Mouse (Mus musculus) thymus, postnatal 14 days (tissue): Measurements from ENCODE around the gene Smarca4.
"Not testable (repeated sequence)": the region's sequence is repeated elsewhere in the genome, so short reads cannot be mapped to it uniquely, and the experiment has no call there.

Source experiments
- DNase-seq: peaks from one replicate; pipeline ENCODE4 v3.0.0; 2021

Smarca4 gene

DNA sequence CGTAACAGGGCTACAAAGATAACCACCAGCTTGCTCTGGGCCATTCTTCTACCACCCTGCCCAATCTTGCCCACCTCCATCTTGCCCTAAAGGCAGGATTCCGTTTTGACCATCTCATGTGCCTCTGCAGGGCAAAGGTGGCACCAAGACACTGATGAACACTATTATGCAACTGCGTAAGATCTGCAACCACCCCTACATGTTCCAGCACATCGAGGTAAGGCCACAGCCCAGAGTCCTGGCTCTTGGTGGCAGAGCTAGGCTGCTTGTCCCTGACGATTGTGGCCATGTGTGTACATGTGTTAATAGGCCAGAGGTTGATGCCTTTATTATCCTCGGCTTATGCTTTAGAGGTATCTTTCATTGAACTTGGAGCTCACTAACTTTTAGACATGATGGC is 54.4 kb downstream of the Smarca4 start:
- DNase-seq = no peak

DNA sequence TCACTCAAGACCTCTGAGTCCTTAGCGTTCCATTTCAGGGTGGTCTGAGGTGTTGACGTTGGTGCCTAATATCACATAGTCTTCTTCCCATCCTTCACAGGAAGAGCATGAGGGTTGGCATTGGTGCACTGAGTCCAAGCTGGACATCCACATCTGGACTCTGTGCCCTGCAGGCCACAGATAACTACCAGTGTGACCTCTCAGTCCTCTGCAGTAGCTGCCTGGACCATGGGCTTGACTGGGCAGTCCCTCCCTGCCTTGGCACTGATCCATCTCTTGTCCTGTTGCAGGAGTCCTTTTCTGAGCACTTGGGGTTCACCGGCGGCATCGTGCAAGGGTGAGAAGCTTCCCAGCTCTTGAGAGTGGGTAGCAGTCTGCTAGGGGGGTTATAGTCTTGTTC is 55.8 kb downstream of the Smarca4 start:
- no peak for DNase-seq

DNA sequence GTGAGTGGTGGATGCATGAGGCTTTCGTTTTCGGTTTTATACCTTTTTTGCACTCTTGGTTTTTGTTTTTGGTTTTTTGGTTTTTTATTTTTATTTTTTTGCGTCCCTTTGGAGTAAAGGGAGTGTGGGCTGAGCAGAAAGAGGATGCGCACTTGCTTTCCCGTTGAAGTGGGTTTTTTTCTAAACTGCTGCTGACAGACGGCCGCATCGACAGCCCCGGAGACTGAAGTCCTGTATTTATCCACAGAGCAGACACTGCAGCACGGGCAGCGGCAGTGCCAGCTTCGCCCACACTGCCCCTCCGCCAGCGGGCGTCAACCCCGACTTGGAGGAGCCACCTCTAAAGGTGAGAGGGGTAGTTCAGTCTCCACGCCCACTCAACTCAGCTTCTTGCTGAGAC is 61.7 kb downstream of the Smarca4 start:
- DNase-seq = no peak

DNA sequence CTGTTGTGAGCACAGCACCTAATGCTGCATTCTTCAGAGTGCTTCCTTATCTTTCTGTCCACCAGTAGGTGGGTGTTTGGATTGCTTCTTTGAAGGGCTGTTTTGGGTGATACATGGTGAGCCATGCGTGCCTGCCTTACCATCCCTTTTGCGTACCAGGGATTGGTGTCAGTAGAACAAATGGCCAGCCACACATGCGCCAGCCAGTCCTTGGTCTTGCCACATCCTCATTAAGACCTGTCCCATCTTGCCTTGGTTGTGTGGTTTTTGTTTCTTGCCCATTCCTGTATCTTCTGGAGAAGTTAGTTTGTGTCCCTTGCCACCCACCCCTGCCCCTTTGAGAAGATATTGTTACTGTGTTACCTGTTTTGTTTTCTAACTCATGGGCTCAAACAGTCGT is 64.5 kb downstream of the Smarca4 start:
- no peak for DNase-seq

DNA sequence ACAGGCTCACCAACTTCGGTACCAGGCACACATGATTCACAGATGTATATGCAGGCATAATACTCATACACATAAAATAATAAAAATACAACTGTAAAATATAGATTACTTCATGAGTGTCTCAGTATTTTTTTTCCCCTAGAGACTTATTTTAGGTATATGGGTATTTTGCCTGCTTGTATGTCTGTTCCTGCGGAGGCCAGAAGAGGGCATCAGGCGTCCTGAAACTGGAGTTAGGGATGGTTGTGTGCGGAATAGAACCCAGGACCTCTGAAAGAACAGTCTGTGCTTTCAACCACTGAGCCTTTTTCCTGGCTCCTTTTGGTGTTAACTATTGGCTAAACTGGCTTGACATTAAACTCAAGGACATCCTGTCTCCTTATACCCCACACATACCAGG is 66.9 kb downstream of the Smarca4 start:
- no peak for DNase-seq

DNA sequence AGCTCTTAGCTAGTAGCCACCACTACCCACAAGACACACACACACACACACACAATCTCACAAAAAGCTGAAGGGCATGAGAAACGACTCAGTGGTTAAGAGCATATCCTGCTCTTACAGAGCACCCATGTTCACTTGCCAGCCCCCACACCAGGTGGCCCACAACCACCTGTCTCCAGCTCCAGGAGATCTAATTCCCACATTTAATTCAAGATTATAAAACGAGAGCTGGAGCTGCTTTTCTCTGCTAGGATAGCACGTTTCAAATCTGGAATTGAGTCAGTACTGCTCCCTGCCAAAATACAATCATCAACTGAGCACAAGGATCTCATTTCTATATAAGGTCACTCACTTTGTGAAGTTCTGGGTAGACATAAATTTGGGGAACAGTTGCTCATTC is 67.9 kb downstream of the Smarca4 start:
- no peak for DNase-seq

DNA sequence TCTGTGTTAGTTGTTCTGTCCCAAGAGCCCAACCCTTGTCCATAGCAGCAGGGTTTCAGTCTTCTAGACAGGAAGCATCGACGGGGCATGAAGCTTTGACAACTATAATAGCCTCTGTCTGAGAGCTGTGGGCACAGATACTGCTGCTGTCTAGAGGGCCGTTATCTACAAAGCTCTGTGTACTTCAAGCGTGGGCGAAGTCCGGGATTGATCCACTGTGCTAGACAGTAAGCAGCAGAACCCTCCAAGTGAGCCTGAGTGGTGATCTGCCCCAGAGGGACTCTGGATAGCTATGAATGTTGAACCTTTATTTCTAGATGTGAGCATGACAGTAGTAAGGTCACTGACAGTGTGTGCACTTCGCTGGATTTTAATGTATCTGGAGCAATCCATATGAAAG is 72.6 kb downstream of the Smarca4 start:
- DNase-seq = no peak

DNA sequence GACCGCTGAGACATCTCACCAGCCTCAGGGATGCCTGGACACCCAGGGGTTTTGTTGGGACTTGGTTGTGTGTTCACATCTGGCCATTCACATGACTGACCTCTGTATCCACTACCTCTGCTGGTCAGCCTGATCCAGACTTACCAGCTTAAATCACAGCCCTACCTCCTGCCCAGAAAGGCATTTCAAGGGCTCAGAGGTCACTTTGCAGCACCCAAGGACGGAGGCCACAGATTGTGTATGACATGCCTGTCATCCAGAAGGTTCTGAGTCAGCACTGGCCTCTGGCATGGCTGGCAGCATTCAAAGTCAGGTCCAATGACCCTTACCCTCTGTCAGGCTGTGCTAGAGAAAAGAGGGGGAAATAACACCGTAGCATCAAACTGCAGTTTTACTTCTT is 74.1 kb downstream of the Smarca4 start:
- DNase-seq = no peak

DNA sequence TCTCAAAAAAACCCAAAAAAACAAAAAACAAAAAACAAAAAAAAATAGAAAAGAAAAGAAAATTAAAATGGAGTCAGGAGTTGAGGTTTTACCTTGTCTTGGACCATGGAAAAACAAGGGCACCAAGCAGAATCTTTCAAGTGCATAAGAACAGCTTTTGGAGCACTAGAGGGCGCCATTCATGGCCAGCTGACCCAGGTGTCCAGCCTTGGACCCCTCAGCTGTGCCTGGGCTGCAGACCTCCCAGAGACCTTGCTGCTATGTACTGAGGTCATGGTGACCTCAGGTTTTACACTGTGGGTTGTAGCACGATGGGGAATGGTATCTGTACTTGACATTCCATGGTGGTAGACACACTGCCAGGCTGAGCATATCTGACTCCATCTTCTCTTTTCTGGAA is 75.9 kb downstream of the Smarca4 start:
- DNase-seq = peak; percentile 36

DNA sequence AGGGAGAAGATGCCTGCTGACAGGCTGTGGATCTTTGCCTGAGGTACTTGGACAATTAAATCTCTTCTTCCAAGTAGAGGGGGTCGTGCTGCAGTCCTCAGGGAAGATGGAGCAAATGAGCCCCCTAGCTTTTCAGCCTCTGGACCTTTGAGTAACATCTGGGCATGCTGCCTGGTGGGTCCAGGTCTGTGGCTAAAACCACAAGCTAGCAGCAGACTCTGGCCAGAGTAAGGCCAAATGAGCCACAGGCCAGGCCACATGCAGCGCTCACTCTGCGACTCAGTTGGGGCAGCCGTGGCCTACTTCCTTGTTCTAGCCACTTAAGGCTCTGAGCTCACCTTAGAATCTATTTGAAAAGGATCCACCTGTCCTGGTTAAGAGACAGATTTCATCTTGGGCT is 76.5 kb downstream of the Smarca4 start:
- no peak for DNase-seq

DNA sequence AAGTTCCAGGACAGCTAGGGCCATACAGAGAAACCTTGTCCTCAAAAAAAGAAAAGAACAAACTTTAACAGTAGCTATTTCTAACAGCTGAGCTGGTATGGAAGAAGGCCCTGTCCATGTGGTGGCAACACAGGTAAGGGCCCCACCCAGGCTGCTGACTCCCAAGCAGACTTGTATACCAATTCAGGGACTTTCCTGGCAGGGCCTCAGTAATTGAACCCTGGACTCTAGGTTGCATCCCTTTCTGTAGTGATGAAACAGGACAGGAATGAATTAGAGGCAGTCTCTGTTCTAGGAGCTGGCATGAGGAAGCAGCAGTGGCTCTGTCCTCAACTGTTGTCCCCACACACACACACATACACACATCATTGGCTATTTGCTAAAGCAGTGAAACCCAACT is 78.1 kb downstream of the Smarca4 start:
- no peak for DNase-seq

DNA sequence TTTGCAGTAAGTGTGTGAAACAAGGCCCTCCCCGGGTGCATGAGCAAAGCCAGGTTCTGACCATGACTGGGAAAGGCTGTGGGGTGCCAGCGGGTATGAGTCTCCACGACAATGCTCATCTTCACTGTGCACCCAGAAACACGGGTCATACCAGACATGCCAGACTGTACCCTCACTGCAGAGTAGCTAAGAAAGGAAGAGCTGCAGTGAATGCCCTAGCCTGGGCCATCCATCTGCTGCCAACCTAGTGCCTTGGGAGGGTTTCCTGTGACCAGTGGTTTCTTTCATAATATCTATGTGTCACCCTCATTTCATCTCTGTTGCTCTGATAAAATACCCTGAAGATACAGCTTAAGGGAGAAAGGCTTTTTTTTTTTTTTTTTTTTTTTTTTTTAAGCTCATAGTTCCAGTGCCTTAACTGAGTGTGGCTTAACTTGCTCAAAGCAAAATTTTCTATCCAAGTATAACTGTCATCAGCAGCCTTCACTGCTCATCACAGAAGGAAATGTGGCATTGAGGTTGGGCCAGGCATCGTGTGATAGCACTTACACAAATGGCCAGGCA is 79.3 kb downstream of the Smarca4 start:
- DNase-seq = no peak

DNA sequence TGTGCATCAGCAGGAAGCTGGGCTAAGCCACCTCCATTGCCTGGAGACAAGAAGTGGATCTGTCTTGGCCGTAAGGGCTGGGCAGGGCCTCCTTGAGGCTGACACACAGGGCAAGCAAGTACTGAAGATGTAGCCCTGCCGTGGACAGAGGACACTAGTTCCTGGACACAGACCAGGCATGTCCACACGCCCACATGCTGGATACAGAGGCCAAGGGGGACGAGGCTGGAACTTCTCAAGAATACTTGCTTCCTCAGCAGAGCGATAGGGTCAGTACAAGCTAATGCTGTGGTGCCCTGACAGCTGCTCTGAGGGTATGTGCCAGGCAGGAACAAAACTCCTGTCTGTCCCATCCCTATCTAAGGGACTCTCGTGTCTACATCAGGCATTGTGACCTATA is 81.2 kb downstream of the Smarca4 start:
- DNase-seq = no peak

DNA sequence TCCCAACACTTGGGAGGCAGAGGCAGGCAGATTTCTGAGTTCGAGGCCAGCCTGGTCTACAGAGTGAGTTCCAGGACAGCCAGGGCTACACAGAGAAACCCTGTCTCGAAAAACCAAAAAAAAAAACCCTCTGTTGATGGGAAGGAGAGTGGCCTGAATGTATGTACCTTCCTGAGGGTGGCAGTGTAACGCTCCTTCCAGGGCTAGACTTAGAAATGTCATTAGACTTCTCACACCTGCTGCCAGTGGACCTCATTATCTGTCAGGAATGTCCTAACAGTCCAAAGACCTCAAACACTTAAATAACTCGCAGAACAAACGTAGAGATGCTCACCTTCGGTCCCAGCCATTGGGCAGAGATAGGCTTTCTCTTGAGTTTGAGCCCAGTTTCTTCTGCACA is 83.3 kb downstream of the Smarca4 start:
- DNase-seq = not testable (repeated sequence)

DNA sequence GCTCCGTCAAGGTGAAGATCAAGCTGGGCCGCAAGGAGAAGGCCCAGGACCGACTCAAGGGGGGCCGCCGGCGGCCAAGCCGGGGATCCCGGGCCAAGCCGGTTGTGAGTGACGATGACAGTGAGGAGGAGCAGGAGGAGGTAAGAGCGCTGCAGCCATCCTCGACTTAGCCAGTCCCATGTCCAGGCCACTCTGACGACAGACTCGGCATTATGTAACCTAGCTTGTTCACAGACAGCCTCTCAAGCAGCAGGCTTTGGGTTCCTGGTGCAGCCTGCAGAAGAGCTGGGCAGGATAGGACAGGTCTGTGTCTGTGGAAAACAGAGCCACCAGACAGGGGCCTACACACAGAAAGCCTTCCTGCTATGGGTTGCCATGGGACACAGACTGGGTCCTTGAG is 85.1 kb downstream of the Smarca4 start:
- no peak for DNase-seq

DNA sequence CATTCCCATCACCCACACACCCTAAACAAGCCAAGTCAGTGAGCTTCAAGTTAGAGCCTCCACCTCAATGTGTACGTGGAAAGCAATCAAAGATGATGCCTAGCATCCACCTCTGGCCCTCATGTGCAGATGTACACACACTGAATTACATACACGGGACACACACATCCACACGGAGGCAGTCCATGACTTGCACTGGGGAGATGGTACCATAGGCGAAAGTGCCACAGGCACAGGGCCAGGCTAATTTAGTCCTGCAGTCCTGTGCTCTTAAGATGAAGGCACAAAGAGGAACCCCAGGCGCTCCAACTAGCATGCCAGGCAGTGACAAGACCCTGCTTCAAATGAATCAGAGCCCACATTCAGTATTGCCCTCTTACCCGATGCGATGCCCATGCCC is 87.5 kb downstream of the Smarca4 start:
- DNase-seq = no peak

DNA sequence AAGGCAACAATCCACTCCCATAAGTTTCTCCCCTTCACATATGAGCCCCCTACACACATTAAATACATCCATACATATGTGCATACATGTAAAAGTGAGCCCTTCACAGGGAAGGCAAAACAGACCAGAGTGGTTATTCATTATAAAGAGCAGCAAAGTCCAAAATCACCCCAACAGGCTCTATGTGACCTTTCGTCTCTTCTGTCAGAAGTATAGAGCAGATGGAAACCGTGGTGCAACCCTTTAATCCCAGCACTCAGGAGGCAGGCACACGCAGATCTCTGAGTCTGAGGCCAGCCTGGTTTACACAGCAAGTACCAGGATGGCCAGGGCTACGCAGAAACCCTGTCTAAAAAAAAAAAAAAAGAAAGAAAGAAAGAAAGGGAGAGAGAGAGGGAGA is 90.1 kb downstream of the Smarca4 start:
- DNase-seq = no peak

DNA sequence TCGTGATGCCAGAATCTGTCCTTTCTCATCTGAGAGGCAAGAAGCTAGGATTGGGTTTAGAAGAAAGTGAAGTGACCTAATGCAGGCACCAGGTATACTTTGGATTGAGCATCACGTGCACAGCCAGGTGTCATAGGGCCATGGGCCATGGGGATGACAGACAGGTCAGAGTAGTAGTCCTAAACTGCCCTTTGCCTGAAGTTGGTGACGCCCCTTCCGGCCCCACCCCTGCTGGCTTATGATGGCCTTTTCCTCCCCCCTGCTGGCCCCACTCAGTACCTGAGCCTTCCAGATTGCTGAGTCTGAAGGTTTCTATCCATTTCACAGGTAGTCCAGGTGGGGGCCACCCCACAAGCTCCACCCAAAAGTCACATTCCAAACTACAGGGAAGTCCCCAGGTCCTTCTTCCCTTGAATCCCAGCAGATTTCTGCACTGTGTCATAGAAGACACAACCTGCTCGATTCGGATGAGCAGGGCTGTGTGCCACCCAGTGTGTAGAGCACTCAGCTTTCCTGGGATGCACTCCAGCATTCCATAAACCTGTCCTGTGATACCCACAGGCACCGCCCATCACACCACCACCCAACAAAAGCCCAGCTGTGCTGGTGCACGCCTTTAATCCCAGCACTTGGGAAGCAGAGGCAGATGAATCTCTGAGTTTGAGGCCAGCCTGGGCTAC is 90.8 kb downstream of the Smarca4 start:
- DNase-seq = no peak

DNA sequence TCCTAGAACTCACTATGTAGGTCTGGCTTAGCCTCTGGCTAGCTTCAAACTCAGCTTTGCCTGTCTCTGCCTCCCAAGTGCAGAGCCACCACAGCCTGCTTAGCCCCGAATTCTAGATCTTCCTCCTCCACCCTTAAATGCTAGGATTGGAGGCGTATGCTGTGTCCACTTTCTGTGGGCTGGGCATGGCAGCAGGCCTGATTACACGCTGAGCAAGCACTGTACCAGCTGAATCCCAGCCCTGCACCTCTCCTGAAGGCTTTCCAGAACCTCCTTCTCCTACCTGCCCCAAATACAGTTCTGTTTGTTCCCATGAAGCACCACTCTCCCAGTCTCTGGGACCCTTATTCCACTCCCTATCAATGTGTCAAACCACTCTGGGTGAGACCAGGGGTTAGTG is 93.4 kb downstream of the Smarca4 start:
- no peak for DNase-seq

DNA sequence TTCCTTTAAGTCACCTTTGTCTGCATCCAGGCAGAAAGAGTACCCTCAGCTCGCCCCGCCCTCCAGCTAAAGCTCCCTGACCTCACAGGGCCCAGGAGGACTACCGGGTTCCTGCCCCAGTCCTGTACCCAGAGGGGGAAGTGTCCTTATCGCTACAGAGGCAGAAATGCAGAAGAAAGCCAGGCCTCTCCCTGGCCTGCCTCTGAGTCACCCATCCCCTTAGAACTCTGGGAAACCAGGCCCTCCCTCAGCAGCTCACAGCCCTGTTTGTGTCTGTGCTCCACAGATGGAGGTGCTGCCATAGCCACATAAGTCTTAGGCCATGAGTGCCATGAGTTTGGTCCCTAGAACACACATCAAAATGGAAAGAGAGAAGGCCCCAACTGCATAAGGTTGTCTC is 99.3 kb downstream of the Smarca4 start:
- DNase-seq = no peak

DNA sequence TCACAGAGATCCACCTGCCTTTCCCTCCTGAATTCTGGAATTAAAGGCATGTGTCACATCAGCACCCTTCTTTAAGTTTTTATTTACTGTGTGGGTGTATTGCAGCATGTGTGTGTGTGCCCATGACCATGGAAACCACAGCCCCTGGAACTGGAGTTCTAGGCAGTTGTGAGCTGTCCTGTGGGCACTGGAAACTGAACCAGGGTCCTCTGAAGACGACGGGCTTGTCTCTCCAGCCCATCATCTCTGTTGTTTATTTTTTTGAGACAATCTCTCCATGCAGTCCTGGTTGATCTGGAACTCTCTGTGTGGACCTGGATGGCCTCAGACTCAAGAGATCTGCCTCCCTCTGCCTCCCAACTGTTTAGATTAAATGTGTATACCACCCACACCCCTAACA is 101.0 kb downstream of the Smarca4 start:
- no peak for DNase-seq

DNA sequence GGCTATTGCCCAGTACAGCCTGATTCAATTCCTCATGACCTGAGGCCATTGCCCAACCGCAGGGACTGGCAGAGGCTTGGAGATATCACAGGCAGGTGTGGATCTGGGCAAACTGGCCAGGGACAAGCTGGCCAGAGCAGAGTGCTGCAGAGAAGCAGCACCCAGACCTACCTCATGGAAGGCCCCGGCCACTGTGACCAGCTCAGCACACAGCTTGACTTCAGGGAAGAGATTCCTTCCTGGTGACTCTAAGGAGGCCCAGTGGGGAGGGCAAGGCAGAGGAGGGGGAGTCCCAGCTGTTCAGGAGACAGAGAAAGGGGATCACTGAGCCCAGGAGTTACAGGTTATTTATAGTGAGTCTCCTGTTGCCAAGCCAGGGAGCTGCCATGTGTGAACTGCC is 105.1 kb downstream of the Smarca4 start:
- DNase-seq = no peak

DNA sequence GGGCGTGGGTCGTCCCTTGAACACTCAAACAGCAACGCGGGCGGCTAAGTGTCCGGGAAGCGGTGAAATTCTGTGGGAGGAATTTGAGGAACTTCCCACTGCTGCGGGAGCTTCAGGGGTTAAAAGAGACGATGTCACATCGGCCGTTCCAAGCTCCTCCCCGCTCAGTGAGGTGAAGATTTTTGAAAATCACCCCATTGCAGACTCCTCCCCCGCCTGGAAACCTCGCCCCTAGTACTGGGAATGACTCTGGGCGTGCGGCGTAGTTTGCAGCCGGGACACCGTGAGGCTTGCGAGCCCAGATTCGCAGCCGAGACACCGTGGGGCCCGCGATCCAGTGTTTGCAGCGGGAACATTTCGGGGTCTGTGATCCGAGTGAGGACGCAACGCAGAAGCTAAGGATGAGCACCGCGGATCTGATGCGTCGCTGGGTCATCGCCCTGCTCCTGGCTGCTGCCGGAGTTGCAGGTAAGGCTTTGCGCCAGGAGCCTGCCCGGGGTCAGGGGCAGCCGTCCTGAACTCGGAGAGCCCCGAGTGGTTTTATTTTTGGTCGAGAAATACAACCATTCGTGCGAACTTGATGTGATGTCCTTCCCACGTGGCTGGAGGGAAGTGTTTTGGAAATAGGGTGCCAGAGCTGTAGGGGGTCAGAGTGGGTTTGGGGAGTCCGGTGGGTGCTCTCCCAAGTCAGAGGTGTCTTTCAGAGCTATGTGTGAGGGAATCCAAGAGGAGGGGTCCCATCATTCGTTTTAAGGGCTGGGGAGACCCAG is 107.6 kb downstream of the Smarca4 start, which contains the start of gene Ldlr:
TSS of gene Ldlr (plus strand) at position 107 of the 770 bp plus-strand sequence.
- DNase-seq = peak; percentile 64

DNA sequence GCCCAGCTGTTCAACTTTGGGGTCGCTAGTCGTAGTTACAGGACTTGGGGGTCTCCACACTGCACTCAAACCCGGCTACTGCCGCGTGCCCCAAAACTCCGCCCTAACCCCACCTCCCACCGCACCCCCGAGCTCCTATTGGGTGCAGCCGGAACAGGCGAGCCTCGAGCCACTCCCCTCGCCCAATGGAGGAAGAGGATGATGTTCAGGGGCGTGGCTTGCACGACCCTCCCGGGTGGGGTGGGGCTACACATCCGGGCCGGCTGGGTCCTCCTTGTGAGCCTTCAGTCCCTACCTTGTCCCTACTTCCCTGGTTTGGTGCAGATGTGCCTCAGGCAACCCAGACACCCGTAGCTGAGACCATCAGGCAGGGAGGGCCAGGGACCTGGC is 108.2 kb downstream of the Smarca4 start:
- peak; percentile 97 for DNase-seq
